Mouse (Mus musculus): ENCODE measurements around the gene Csrp1. TPM values are rescaled to one million over a fixed set of nuclear protein-coding genes. Genes with fewer than 3 reads are reported as not detected.

Gene Csrp1
- polyA plus RNA-seq, 1 experiment from 2014 or later, result 137 TPM

DNA sequence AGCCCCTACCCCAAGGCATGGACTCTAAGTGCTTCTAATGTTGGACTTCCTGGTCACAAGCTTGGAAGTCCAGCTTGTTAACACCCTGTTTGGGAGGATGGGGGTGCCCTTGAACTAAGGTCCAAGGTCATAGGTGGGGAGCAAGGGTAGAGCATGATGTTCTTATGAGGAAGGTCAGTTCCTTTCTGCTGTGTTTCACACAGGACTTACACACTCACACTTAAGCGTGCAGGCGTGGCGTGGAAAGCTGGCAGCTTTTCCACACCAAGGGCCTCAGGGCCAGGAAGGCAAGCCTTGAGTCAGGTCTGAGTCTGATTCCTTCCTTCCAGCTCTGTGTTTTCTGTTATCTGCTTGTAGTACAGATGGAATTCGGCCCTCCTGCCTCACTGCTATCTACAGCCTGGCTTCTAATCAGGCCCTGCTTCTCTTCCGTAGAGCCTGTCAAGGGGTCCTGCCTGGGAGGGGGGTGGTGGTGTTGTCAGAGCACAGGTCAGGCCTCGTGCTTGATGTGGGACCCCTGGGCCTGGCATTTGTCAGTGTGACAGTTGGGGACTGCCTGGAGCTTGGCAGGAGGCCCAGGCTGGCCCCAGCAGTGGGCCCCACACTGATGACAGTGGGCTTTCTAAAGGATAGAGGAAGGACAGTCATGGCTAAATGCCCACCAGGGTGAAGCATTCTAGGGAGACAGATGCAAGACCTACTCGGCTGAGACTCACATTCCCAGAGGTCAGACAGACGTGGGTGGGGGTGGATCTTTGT is 80.5 kb downstream of the Csrp1 start:
- Histone ChIP-seq H3K9me3 (replicated peaks) (no peaks in the 10 kb centered on the region), H3K4me2 (no peak overlapping the region), H3K4me1 (peaks cover 35% of the 10 kb centered on the region), H3K27me3 (no peaks in the 10 kb centered on the region), H3K4me3 (replicated peaks) (no peak overlapping the region), H3K9ac (no peak overlapping the region), H3K36me3 (no peaks in the 10 kb centered on the region), H3K27ac (peak overlapping the region; percentile 70)
- ATAC-seq (replicated peaks; ENCODE audit: low FRiP score), result peak; percentile 57
- WGBS, result 43% methylated on average over 8 of the region's 8 CpGs

Other genes with a start within 250 kb of the Csrp1 start
- 16.4 and 16.6 TPM in 2 replicates for gene Nav1, start 112.8 kb upstream of the Csrp1 start, polyA plus RNA-seq (2015; fragmentation: Nextera tagmentation; extraction: Ambion mirVana)
- gene Phlda3, start 46.1 kb downstream of the Csrp1 start, polyA plus RNA-seq (2015; fragmentation: Nextera tagmentation; extraction: Ambion mirVana), result 79.5 and 86.2 TPM in 2 replicates
- 36.1 and 56.2 TPM in 2 replicates for gene Tnni1, start 59.4 kb downstream of the Csrp1 start, polyA plus RNA-seq (2015; fragmentation: Nextera tagmentation; extraction: Ambion mirVana)
- gene Lad1, start 98.5 kb downstream of the Csrp1 start, polyA plus RNA-seq (2015; fragmentation: Nextera tagmentation; extraction: Ambion mirVana), result 21.7 and 22.1 TPM in 2 replicates
- 22.2 and 39.9 TPM in 2 replicates for gene Tnnt2, start 116.3 kb downstream of the Csrp1 start, polyA plus RNA-seq (2015; fragmentation: Nextera tagmentation; extraction: Ambion mirVana)
- gene Pkp1, start 199.1 kb downstream of the Csrp1 start, polyA plus RNA-seq (2015; fragmentation: Nextera tagmentation; extraction: Ambion mirVana), result 0.35 and 0.57 TPM in 2 replicates

Data from kidney, embryonic 15.5 days (tissue).